Comparison of ENCODE assay signal across 11 mouse cellular contexts in the genomic region with DNA sequence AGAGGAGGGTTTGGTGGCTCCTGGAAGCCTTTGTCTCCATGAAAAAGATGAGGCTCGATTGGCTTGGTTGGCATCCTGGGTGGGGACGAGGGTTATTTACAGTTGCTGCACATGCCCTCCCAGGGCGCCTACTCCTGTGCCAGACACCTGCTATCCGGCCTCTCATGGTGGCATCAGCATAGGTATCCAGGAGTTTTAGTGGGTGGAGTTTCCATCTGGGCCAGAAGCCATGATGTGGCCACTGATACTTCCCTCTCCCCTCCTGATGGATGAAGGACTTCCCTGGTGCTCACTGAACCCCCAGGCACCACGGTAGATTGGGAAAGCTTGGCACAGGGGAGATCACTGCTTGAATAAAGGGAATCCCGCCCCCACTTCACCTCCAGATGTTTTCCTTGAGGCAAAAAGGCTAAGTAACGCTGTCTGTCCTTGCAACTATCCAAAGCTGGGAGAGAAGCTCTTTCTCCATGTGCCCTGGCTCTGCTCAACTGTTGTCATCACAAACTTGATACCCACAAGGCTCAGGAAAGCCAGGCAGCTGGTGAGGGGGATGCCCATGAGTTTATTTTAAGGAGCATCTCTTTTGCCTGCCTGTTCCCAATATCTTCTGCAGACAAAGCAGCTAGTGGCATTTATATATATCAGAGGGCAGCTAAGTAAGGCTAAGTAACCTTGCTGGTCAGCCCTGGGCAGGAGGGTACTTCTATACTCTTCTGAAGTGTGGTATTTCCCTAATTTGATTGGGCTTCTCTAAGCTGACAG. TPM values are rescaled to one million over a fixed set of nuclear protein-coding genes. Genes with fewer than 3 reads are reported as not detected.
DNase-seq lines count a peak whose midpoint lies in the region; ATAC-seq and TF ChIP-seq lines count a peak whose summit lies in the region.
"Had no signal": no experiment of that assay in that cellular context is flagged by ENCODE, and none has a peak within 500 bp of the region (broad histone marks: within the 10 kb centered on the region; RNA-seq: fewer than 3 reads in every experiment).

No protein-coding gene starts in this region.

- peak in 1 of 2 experiments; percentile 14 for DNase-seq in heart, adult 2 months
- DNase-seq in heart, postnatal 14 days, result no peak
- peak; percentile 42 to 49 for DNase-seq in cerebellum, postnatal 25 days
- DNase-seq in hindbrain, postnatal 0 days (ENCODE audit: low spot score), result no peak
- no peak for DNase-seq in adrenal gland, adult (ENCODE audit: inconsistent age in 2 of 2, low spot score in 1 of 2)
- no peak for DNase-seq in limb, embryonic 10.5 days (ENCODE audit: low spot score)
- no peak for DNase-seq in adrenal gland, postnatal 36 days
- DNase-seq: kidney, postnatal 4 days; lung, embryonic 14.5 days had no signal

- no peak overlapping the region for H3ac ChIP-seq in myocyte (ENCODE audit: control insufficient read depth, insufficient read length)

- H3K79me2 ChIP-seq in heart, adult 2 months (replicated peaks; ENCODE audit: control insufficient read depth, insufficient read depth, low read length), result no peaks in the 10 kb centered on the region
- H3K79me2 ChIP-seq in myocyte (ENCODE audit: control insufficient read depth, insufficient read depth), result no peaks in the 10 kb centered on the region

- WGBS in heart, adult 2 months, result 60% methylated on average over 7 of the region's 7 CpGs
- WGBS in hindbrain, postnatal 0 days, result 59% methylated on average over 7 of the region's 7 CpGs
- WGBS in limb, embryonic 10.5 days, result 78% methylated on average over 7 of the region's 7 CpGs

- H3K4me3 ChIP-seq in heart, adult 2 months, result no peak overlapping the region
- no peak overlapping the region for H3K4me3 ChIP-seq in hindbrain, postnatal 0 days (ENCODE audit: low read length)
- H3K4me3 ChIP-seq in myocyte, result no peak overlapping the region
- H3K4me3 ChIP-seq in limb, embryonic 10.5 days, result no peak overlapping the region
- H3K4me3 ChIP-seq: midbrain, embryonic 15.5 days had no signal

- no peaks in the 10 kb centered on the region for H3K9me3 ChIP-seq in hindbrain, postnatal 0 days (ENCODE audit: low read length)
- H3K9me3 ChIP-seq in limb, embryonic 10.5 days (replicated peaks), result no peaks in the 10 kb centered on the region
- H3K9me3 ChIP-seq: midbrain, embryonic 15.5 days had no signal

- intact Hi-C loops in heart, adult 2 months (cut with DNase I), result loop anchor here (2.0 kb wide), 1 partner anchor 20 kb away; the partner anchor contains the start of gene Hspb8
- intact Hi-C loops in heart, postnatal 14 days (cut with DNase I), result no loop called here

- H3K27me3 ChIP-seq in heart, adult 2 months (ENCODE audit: control insufficient read depth, insufficient read depth, low read length), result no peaks in the 10 kb centered on the region
- H3K27me3 ChIP-seq in hindbrain, postnatal 0 days (ENCODE audit: insufficient read depth, low read length), result no peaks in the 10 kb centered on the region
- H3K27me3 ChIP-seq in myocyte (ENCODE audit: control insufficient read depth, insufficient read depth, insufficient read length), result no peaks in the 10 kb centered on the region
- H3K27me3 ChIP-seq in limb, embryonic 10.5 days (ENCODE audit: low read depth, poor library complexity, severe bottlenecking), result peaks cover 38% of the 10 kb centered on the region
- H3K27me3 ChIP-seq: midbrain, embryonic 15.5 days had no signal

- no peak for TF ChIP-seq CTCF in heart, adult 2 months (IDR thresholded peaks at IDR 0.05)
- no peak for TF ChIP-seq CTCF in hindbrain, postnatal 0 days (IDR thresholded peaks at IDR 0.05; ENCODE audit: low read depth)

- no peak for TF ChIP-seq POLR2A in heart, adult 2 months (IDR thresholded peaks at IDR 0.05; ENCODE audit: insufficient read depth, low read depth, low read length)
- no peak for TF ChIP-seq POLR2A in myocyte (IDR thresholded peaks at IDR 0.05; ENCODE audit: insufficient read length, low read depth)

- no peak for ATAC-seq in hindbrain, postnatal 0 days
- ATAC-seq: midbrain, embryonic 15.5 days had no signal

- H3K36me3 ChIP-seq in heart, adult 2 months (ENCODE audit: control insufficient read depth, insufficient read depth, low read length), result no peaks in the 10 kb centered on the region
- H3K36me3 ChIP-seq in hindbrain, postnatal 0 days (ENCODE audit: insufficient read depth, low read length), result no peaks in the 10 kb centered on the region
- no peaks in the 10 kb centered on the region for H3K36me3 ChIP-seq in myocyte (ENCODE audit: control insufficient read depth, insufficient read depth)
- no peaks in the 10 kb centered on the region for H3K36me3 ChIP-seq in limb, embryonic 10.5 days

- peak overlapping the region; percentile 84 for H3K27ac ChIP-seq in heart, adult 2 months
- peak overlapping the region; percentile 51; the same call in 1 of the 2 replicates for H3K27ac ChIP-seq in hindbrain, postnatal 0 days
- no peak overlapping the region for H3K27ac ChIP-seq in limb, embryonic 10.5 days

- no peak overlapping the region for H3K9ac ChIP-seq in heart, adult 2 months (ENCODE audit: low read depth, low read length)
- no peak overlapping the region for H3K9ac ChIP-seq in hindbrain, postnatal 0 days (replicated peaks; ENCODE audit: low read length)
- H3K9ac ChIP-seq: lung, embryonic 14.5 days; midbrain, embryonic 15.5 days had no signal

- peaks cover 2% of the 10 kb centered on the region; the same call in 1 of the 2 replicates for H3K4me1 ChIP-seq in heart, adult 2 months (ENCODE audit: control insufficient read depth, insufficient read depth, low read length)
- H3K4me1 ChIP-seq in hindbrain, postnatal 0 days (ENCODE audit: insufficient read depth, low read length), result no peaks in the 10 kb centered on the region
- peaks cover 12% of the 10 kb centered on the region for H3K4me1 ChIP-seq in limb, embryonic 10.5 days

- no peak for TF ChIP-seq EP300 in heart, adult 2 months (IDR thresholded peaks at IDR 0.05; ENCODE audit: insufficient read depth, low read depth, low read length)

- H3K4me2 ChIP-seq in hindbrain, postnatal 0 days (ENCODE audit: low read depth, low read length), result no peak overlapping the region
- peak overlapping the region; percentile 30 for H3K4me2 ChIP-seq in myocyte (ENCODE audit: low read depth)
- H3K4me2 ChIP-seq: lung, embryonic 14.5 days; midbrain, embryonic 15.5 days had no signal

TF ChIP-seq in myocyte, 11 proteins besides CTCF, POLR2A, EP300 and RAD21:
- peak in 1 of 3 experiments; percentile 54 for TF ChIP-seq MYOG (IDR thresholded peaks at IDR 0.05; ENCODE audit: control insufficient read depth in 1 of 3, insufficient read depth in 1 of 3, insufficient read length in 2 of 3, low read depth in 2 of 3)
- peak in 1 of 3 experiments; percentile 74 for TF ChIP-seq MYOD1 (IDR thresholded peaks at IDR 0.05; ENCODE audit: control insufficient read depth in 1 of 3, insufficient read length in 2 of 3, low read depth in 2 of 3)
- no peak for TF ChIP-seq TCF12 (IDR thresholded peaks at IDR 0.05; ENCODE audit: insufficient read depth, poor library complexity, severe bottlenecking)

RNA-seq across cellular contexts. Expression of gene Hspb8, which starts 20.2 kb away (rescaled TPM):
- 100 to 1,000 TPM; 419 to 483 TPM for total RNA-seq in heart, adult 2 months (2021)
- 552 and 677 TPM in 2 replicates for polyA plus RNA-seq in heart, adult 2 months (2012; rRNA removed)
- total RNA-seq in heart, postnatal 14 days (2021), result 100 to 1,000 TPM; 234 to 252 TPM
- total RNA-seq in hindbrain, postnatal 0 days (2014; rRNA removed), result 13.2 and 17.9 TPM in 2 replicates
- polyA plus RNA-seq in hindbrain, postnatal 0 days (2015; fragmentation: Nextera tagmentation; extraction: Ambion mirVana), result 10.0 and 11.2 TPM in 2 replicates
- polyA plus RNA-seq in myocyte (2012; fragmentation: generic; extraction: Trizol), result 138 TPM
- polyA plus RNA-seq in limb, embryonic 10.5 days (2016; fragmentation: Nextera tagmentation; extraction: Ambion mirVana), result 8.8 and 9.7 TPM in 2 replicates
- total RNA-seq in adrenal gland, postnatal 36 days (2021), result 100 to 1,000 TPM; 106 to 228 TPM

Comparison
In these comparisons a context has a peak if more than half of its experiments do, and no peak if none do; other contexts are left out.
1. DNase-seq: peak in cerebellum, postnatal 25 days (2 of 2); none in heart, postnatal 14 days (0 of 2), hindbrain, postnatal 0 days (single experiment), adrenal gland, adult (0 of 2), limb, embryonic 10.5 days (single experiment) and adrenal gland, postnatal 36 days (0 of 2).